Mouse (Mus musculus) neutrophil, adult 65 days (primary cell): Measurements from ENCODE around the gene Usp11. TPM values are rescaled to one million over a fixed set of nuclear protein-coding genes. Genes with fewer than 3 reads are reported as not detected.

Source experiments
- total RNA-seq: library from RNA; stranded (reverse); gene quantifications from 2 replicates; pipeline ENCODE4 v1.2.4, GENCODE M21; 2023

Gene Usp11
- 4.4 and 5.4 TPM in 2 replicates for total RNA-seq

GRCm38 (mm10) chrX:20703741-20704290 lies at the start of gene Usp11:
Gene Usp11 (plus strand): TSS chrX:20703906.

GRCm38 (mm10) chrX:20658026-20658652 lies 45.6 kb upstream of the Usp11 start, which contains the start of gene Uba1:
Gene Uba1 (plus strand): TSS chrX:20658326.

GRCm38 (mm10) chrX:20687519-20688067 lies 16.1 kb upstream of the Usp11 start, which contains the start of gene Cdk16:
Gene Cdk16 (plus strand): TSS chrX:20687954.

Other genes with a start within 250 kb of the Usp11 start
- gene Rgn, start 154.1 kb upstream of the Usp11 start, total RNA-seq, result not detected in 2 replicates
- 21.9 and 24.4 TPM in 2 replicates for gene Rbm10, start 86.4 kb upstream of the Usp11 start, total RNA-seq
- gene Ndufb11, start 86.3 kb upstream of the Usp11 start, total RNA-seq, result 107 and 109 TPM in 2 replicates
- gene Uba1, start 45.6 kb upstream of the Usp11 start, total RNA-seq, result 180 and 220 TPM in 2 replicates
- gene Cdk16, start 16.0 kb upstream of the Usp11 start, total RNA-seq, result 38.1 and 50.6 TPM in 2 replicates
- gene Araf, start 93.9 kb downstream of the Usp11 start, total RNA-seq, result 55.6 and 74.8 TPM in 2 replicates
- gene Timp1, start 166.3 kb downstream of the Usp11 start, total RNA-seq, result not detected in 2 replicates
- gene Syn1, start 217.1 kb downstream of the Usp11 start, total RNA-seq, result 2.3 and 3.1 TPM in 2 replicates
- gene Cfp, start 227.6 kb downstream of the Usp11 start, total RNA-seq, result 243 and 259 TPM in 2 replicates
- 14.2 and 14.5 TPM in 2 replicates for gene Elk1, start 246.7 kb downstream of the Usp11 start, total RNA-seq